Mouse (Mus musculus): ENCODE data around the gene Tpr.

DNA sequence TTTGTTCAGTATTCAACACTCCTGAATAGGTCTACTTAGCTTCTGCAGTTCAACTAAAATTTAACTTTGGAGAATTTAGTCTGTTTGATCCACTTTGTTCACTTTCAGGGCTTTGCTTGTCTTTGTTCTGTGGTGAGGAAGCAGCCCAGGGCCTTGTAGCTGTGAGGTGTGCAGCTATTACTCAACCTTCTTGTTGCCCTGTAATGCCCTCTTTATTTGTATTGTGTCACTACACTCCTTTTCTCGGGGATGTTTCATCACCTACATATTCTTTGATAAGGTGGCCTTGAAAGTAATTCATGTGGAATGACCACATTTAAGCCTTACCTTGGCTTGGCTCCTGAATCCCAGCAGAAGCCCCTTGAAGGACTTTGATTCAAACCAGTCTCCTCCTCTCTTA, 31.8 kb upstream of the Tpr start:
- no peak for TF ChIP-seq USF1 (IDR thresholded peaks at IDR 0.05; ENCODE audit: low read depth)
- no peak for TF ChIP-seq POLR2A (IDR thresholded peaks at IDR 0.05; ENCODE audit: insufficient read length, low read depth)
